Mouse (Mus musculus) ovary, postnatal 14 days (tissue): ENCODE measurements at regions not wholly inside any gene's neighbourhood (a gene's known extent, or its start where the extent isn't known, plus 50 kb on each side); places are given as distances from the start of the nearest gene placed in this dataset.

Source experiments
- DNase-seq: peaks from one replicate; pipeline ENCODE4 v3.0.0; 2022; ENCODE audit warnings: low spot score

DNA sequence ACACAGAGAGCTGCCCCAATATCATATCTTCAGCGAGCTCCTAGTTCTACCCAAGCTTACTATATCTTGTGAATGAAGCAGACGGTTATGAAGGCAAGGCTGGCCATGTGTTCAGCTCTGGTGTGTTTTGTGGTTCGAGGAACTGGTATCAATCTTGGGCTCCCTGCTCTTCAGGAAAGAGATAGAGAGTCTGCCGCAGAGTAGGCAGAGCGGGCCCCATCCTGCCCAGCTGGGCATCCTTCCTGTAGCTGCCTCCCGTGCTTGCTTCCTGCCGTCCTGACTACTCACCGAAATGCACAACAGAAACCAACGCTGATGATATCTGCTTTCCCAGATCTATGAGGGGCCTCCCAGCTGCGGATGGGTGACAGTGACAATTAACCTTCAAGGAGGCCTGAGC is 60.3 kb downstream of the Snrpe start:
- DNase-seq, result no peak

- DNase-seq, result no peak
These were observed 61.1 kb downstream of the Snrpe start for GRCm38 (mm10) chr1:133548971-133549370.

- DNase-seq, result no peak
These were observed 62.5 kb downstream of the Snrpe start for GRCm38 (mm10) chr1:133547541-133547940.

DNA sequence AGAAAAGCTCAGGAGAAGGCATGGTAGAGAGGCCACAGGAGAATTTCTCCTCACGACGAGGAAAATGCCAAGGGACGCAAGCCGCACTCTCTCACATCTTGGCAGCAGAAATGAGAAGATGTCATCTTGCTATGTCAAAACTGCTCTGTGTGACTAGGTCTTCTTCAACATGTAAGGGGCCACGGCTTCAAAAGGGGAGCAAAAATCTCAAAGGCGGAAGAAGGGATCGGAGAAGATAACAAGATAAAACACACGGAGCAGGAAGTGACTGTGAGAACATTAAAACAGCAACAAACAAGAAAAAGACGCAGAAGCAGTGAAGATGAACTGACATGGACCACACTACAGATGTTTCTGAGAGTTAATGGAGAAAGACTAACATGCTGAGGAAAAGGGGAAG is 65.1 kb downstream of the Snrpe start:
- DNase-seq, result no peak

GRCm38 (mm10) chr1:133543751-133544150 is 66.3 kb downstream of the Snrpe start:
- no peak for DNase-seq

GRCm38 (mm10) chr1:133541996-133542775 is 67.9 kb downstream of the Snrpe start:
- no peak for DNase-seq

DNA sequence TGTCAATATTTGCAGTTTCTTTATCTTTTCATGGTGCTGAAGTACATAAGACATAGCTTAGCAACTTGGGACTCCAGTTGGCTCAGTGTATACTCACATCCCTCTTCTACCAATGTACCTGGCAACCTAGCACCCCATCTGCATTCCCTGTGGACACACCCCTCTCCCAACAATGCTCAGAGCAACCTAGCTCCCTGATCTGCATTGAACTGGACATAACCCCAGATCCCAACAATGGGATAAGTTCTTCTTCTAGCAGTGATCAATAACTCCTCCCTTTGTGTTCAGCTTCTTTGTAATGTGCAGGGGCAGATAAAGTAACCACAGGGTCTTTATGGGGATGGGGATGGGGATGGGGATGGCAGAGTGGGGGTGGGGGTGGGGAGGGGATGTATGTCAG is 79.4 kb downstream of the Snrpe start:
- DNase-seq, result no peak

DNA sequence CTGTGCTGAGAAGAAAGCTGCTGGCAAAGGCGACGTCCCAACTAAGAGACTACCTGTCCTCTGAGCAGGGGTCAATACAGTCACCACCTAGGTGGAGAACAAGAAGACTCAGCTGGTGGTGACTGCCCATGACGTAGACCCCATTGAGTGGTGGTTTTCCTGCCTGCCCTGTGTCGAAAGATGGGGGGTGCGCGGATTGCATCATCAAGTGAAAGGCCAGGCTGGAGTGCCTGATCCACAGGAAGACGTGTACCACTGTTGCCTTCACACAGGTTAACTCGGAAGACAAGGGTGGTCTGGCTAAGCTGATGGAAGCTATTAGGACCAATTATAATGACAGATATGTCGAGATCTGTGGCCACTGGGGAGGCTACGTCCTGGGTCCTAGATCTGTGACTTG is 80.3 kb downstream of the Snrpe start:
- no peak for DNase-seq

DNA sequence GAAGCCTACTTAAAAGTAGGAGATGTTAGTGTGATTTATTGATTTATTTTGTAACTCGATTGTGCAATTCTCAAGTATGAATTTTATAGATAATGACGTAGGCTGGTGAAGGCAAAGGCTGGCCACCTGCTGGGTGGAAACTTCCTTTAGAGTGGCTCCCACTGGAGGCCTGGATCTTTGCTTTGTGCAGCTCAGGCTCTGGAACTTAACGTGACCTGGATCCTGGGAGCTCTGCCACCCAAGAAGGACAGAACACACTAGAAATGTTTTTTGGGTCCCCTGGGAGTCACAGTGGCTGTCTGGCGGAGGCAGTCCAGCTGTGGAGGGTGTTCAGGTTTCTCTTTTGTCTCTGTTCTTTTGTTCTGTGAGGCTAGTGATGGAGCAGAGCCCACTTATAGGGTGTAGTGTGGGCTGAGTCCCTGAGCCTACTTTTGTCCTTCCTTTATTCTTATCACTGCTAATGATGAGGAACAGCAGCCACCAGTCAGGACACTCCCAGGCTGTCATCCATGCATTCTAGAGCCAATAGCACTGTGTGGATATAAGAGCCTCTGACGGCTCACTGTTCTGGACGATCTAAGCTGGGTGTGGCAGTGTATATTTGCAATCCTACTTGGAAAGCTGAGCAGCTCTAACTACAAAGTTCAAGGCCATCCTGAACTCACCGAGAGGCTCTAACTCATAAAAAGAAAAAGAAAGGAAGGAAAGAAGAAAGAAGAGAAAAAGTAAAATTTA is 82.3 kb downstream of the Snrpe start:
- DNase-seq, result no peak

GRCm38 (mm10) chr1:133522825-133523224 is 87.3 kb downstream of the Snrpe start:
- DNase-seq, result no peak

GRCm38 (mm10) chr1:133520652-133521051 is 89.4 kb downstream of the Snrpe start:
- DNase-seq, result no peak

GRCm38 (mm10) chr1:133517020-133517419 is 92.8 kb upstream of the Sox13 start:
- no peak for DNase-seq

DNA sequence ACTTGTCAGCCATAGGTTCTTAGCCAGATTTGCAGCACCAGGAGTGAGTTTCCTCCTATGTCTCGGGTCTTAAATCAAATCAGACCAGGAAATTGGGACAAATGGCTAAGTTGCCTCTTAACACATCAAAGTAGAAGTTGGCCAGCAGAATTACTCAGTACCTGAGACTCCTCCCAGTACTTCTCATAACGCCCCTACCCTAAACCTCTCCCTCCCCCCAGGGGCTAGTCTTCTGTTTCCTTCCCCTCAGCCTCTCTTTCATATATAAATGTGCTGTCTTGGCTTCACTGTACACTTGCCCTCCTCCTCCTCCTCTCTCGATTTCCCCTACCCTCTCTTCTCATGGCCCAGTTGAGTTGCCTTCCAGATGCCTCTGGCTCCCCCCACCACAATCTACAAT is 79.9 kb upstream of the Sox13 start:
- no peak for DNase-seq

GRCm38 (mm10) chr1:133503336-133503735 is 79.2 kb upstream of the Sox13 start:
- DNase-seq, result no peak

- no peak for DNase-seq
These were observed 76.8 kb upstream of the Sox13 start for GRCm38 (mm10) chr1:133501016-133501415.

- DNase-seq, result peak; percentile 27
These were observed 69.0 kb upstream of the Sox13 start for GRCm38 (mm10) chr1:133492986-133493741.

DNA sequence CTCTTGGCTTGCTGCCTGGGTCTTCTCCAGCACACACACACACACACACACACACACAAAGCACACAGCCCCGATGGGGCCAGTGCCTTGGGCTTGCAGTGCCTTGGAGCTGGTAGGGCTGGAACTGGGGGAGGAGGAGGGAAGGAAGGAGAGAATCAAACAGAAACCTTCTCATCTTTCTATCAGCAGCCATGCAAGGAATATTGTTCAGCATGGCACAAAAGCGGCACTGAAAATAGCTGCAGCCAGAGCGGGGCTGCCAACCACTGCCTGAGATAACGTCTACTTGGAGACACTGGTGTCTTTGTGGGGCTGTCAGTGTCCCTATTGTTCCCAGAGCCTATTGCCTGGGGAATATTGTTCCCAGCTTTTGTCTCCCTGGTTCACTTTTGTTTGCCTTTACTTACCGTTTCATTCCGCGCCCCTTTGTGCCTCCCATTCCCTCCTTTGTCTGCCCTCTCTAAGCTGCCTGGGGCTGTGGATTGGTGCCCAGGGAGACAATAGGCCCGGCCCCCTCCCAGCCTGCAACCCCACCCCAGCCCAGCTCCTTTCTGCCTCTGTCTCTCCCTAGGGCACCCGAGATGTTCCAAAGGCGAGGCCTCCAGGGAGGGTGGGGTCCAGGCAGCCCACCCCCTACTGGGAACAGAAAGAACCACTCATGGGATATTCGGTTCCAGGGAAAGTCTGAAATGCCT is 68.3 kb upstream of the Sox13 start:
- peak; percentile 25 for DNase-seq

GRCm38 (mm10) chr1:133491857-133492290 is 67.7 kb upstream of the Sox13 start:
- no peak for DNase-seq

GRCm38 (mm10) chr1:133487171-133487901 is 63.2 kb upstream of the Sox13 start:
- no peak for DNase-seq

DNA sequence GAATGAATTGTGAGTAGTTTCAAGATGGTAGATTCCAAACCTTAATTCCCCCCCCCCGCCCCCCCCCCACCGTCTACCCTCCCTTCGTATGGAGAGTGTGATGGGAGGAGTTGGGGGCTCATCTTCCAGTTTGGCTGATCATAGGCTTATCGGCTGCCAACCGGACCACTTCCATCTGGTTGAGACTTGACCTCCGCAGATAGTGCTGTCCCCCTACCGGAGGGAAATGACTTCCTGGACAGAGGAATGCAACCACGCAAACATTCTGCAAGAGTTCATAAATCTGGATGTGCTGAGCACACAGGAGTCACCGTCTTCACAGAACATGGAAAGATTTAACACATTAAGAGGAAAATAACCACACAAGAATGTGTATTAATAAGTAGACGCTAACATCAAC is 62.2 kb upstream of the Sox13 start:
- DNase-seq, result no peak

DNA sequence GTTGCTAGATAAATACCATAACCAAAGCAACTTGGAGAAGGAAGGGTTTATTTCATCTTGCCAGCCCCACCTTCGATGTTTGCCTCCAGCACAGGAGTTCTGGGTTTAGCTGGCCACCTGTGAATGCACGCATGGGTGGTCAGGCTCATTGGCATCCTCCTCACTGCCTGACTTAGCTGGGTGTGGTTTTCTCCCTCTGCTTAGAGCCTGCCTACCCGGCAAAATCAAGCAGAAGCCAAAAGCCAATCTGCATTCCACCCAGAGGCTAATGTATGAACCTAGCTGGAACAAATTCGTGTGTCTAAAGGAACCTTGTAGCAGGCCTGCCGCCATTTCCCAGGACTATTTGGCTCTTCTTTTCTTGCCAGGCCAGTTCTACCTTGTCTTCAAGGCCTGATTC is 58.7 kb upstream of the Sox13 start:
- no peak for DNase-seq
